ENCODE assay signal across 12 mouse cellular contexts in the genomic region with DNA sequence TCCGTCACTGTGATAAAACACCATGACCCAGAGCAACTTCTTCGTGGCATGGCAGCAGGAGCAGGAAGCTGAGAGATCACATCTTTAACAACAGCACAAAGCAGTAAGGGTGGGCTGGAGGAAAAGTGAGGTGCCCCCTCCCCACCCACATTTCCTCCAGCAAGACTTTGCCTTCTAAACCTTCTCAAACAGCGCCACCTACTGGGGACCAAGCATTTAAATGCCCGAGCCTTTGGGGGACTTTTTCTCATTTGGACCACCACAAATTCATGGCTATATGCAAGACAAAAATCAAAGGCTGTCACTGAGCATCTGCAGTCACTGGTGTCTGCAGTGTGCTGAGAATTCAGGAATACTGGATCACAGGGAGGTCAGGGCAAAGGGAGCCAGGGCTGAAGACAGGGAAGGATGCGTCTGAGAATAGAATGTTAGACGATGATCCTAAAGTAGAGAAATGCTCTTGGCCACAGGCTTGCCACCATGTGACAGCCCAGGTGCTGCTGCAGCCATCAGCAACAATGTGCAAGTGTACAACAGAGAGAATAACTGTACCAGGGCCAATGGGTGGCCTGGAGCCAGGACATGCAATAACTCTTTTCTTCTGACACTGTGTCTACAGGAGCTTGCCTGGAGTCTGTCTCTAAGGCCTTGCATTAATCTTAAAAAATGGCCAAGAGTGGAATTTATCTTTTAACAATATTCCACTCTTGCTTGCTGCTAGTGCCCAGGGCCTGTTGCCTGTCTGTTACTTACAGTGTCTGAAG.
DNase-seq lines count a peak whose midpoint lies in the region; ATAC-seq and TF ChIP-seq lines count a peak whose summit lies in the region.
"Had no signal": no experiment of that assay in that cellular context is flagged by ENCODE, and none has a peak within 500 bp of the region (broad histone marks: within the 10 kb centered on the region; RNA-seq: fewer than 3 reads in every experiment).

No protein-coding gene starts in this region.

- H3K4me3 ChIP-seq in intestine, postnatal 0 days (ENCODE audit: low read depth, low read length): no peak overlapping the region
- no peak overlapping the region for H3K4me3 ChIP-seq in intestine, embryonic 16.5 days (ENCODE audit: low read length)
- H3K4me3 ChIP-seq in stomach, postnatal 0 days (ENCODE audit: low read depth, low read length): no peak overlapping the region
- H3K4me3 ChIP-seq in midbrain, embryonic 13.5 days (replicated peaks): no peak overlapping the region
- H3K4me3 ChIP-seq: heart, embryonic 15.5 days; intestine, embryonic 15.5 days; limb, embryonic 12.5 days had no signal

- H3K27ac ChIP-seq in intestine, postnatal 0 days (ENCODE audit: low read depth, low read length): no peak overlapping the region
- H3K27ac ChIP-seq in intestine, embryonic 16.5 days (ENCODE audit: low read length): no peak overlapping the region
- no peak overlapping the region for H3K27ac ChIP-seq in stomach, postnatal 0 days (replicated peaks)
- H3K27ac ChIP-seq in midbrain, embryonic 13.5 days: no peak overlapping the region
- H3K27ac ChIP-seq: heart, embryonic 15.5 days; intestine, embryonic 15.5 days; limb, embryonic 12.5 days had no signal

- no peak overlapping the region for H3K4me2 ChIP-seq in intestine, postnatal 0 days (replicated peaks; ENCODE audit: low read depth)
- no peak overlapping the region for H3K4me2 ChIP-seq in intestine, embryonic 16.5 days (ENCODE audit: low read depth, low read length)
- H3K4me2 ChIP-seq in stomach, postnatal 0 days (replicated peaks; ENCODE audit: low read depth): no peak overlapping the region
- H3K4me2 ChIP-seq in midbrain, embryonic 13.5 days (replicated peaks): no peak overlapping the region
- H3K4me2 ChIP-seq: heart, embryonic 15.5 days; intestine, embryonic 15.5 days; limb, embryonic 12.5 days had no signal

- no peaks in the 10 kb centered on the region for H3K9me3 ChIP-seq in intestine, postnatal 0 days (ENCODE audit: control insufficient read depth)
- no peaks in the 10 kb centered on the region for H3K9me3 ChIP-seq in intestine, embryonic 16.5 days (ENCODE audit: control insufficient read depth, low read length)
- H3K9me3 ChIP-seq in stomach, postnatal 0 days (ENCODE audit: control insufficient read depth, low read length): no peaks in the 10 kb centered on the region
- H3K9me3 ChIP-seq in midbrain, embryonic 13.5 days: no peaks in the 10 kb centered on the region
- H3K9me3 ChIP-seq: heart, embryonic 15.5 days; intestine, embryonic 15.5 days; limb, embryonic 12.5 days had no signal

- H3K27me3 ChIP-seq in intestine, postnatal 0 days (replicated peaks; ENCODE audit: control insufficient read depth, insufficient read depth, low read length): no peaks in the 10 kb centered on the region
- H3K27me3 ChIP-seq in intestine, embryonic 16.5 days (replicated peaks; ENCODE audit: control insufficient read depth, insufficient read depth, low read length): no peaks in the 10 kb centered on the region
- no peaks in the 10 kb centered on the region for H3K27me3 ChIP-seq in stomach, postnatal 0 days (ENCODE audit: control insufficient read depth, insufficient read depth, low read length)
- H3K27me3 ChIP-seq in midbrain, embryonic 13.5 days: no peaks in the 10 kb centered on the region
- H3K27me3 ChIP-seq: heart, embryonic 15.5 days; intestine, embryonic 15.5 days had no signal

- WGBS in intestine, postnatal 0 days: 86% methylated on average over 6 of the region's 6 CpGs
- 81% methylated on average over 6 of the region's 6 CpGs for WGBS in intestine, embryonic 16.5 days
- 82% methylated on average over 6 of the region's 6 CpGs for whole genome bisulfite sequencing in stomach, postnatal 0 days
- 89% methylated on average over 6 of the region's 6 CpGs for WGBS in midbrain, embryonic 13.5 days

- peak; percentile 61 for TF ChIP-seq CTCF in intestine, postnatal 0 days (IDR thresholded peaks at IDR 0.05; ENCODE audit: low read depth)
- peak; percentile 58 for TF ChIP-seq CTCF in stomach, postnatal 0 days (IDR thresholded peaks at IDR 0.05; ENCODE audit: low read depth)

- no peak for ATAC-seq in intestine, postnatal 0 days
- ATAC-seq in intestine, embryonic 16.5 days: no peak
- 0 out of 2 replicates have a peak, but pooled peaks have one; percentile 24 for ATAC-seq in stomach, postnatal 0 days (ENCODE audit: low FRiP score, low TSS enrichment)
- ATAC-seq in midbrain, embryonic 13.5 days: no peak
- ATAC-seq: intestine, embryonic 15.5 days had no signal

- H3K36me3 ChIP-seq in intestine, postnatal 0 days (ENCODE audit: control insufficient read depth, insufficient read depth): no peaks in the 10 kb centered on the region
- H3K36me3 ChIP-seq in intestine, embryonic 16.5 days (ENCODE audit: control insufficient read depth, insufficient read depth, low read length): no peaks in the 10 kb centered on the region
- H3K36me3 ChIP-seq in stomach, postnatal 0 days (ENCODE audit: control insufficient read depth, insufficient read depth, low read length): no peaks in the 10 kb centered on the region
- H3K36me3 ChIP-seq in midbrain, embryonic 13.5 days: no peaks in the 10 kb centered on the region
- H3K36me3 ChIP-seq: heart, embryonic 15.5 days; intestine, embryonic 15.5 days; limb, embryonic 12.5 days had no signal

- DNase-seq in testis, postnatal 10 days (ENCODE audit: low spot score): peak; percentile 61
- no peak for DNase-seq in testis, postnatal 14 days (ENCODE audit: low spot score)
- peak; percentile 17 for DNase-seq in adrenal gland, adult 8-10 months
- no peak for DNase-seq in stomach, postnatal 0 days (ENCODE audit: low spot score)
- DNase-seq in embryo, embryonic 10 days (ENCODE audit: low spot score): no peak
- DNase-seq: embryo, embryonic 11 days had no signal

- no peak for TF ChIP-seq EP300 in stomach, postnatal 0 days (optimal IDR thresholded peaks at IDR 0.05)

- H3K9ac ChIP-seq in intestine, postnatal 0 days (ENCODE audit: low read depth, low read length): no peak overlapping the region
- no peak overlapping the region for H3K9ac ChIP-seq in intestine, embryonic 16.5 days (ENCODE audit: low read depth, low read length)
- H3K9ac ChIP-seq in stomach, postnatal 0 days (ENCODE audit: low read length): no peak overlapping the region
- H3K9ac ChIP-seq in midbrain, embryonic 13.5 days (replicated peaks): no peak overlapping the region
- H3K9ac ChIP-seq: heart, embryonic 15.5 days; intestine, embryonic 15.5 days; limb, embryonic 12.5 days had no signal

- H3K4me1 ChIP-seq in intestine, postnatal 0 days (replicated peaks; ENCODE audit: control insufficient read depth, insufficient read depth, low read length): no peaks in the 10 kb centered on the region
- no peaks in the 10 kb centered on the region for H3K4me1 ChIP-seq in intestine, embryonic 16.5 days (ENCODE audit: control insufficient read depth, insufficient read depth, low read length)
- H3K4me1 ChIP-seq in stomach, postnatal 0 days (replicated peaks; ENCODE audit: control insufficient read depth, insufficient read depth): no peaks in the 10 kb centered on the region
- peaks cover 3% of the 10 kb centered on the region; the same call in 1 of the 2 replicates for H3K4me1 ChIP-seq in midbrain, embryonic 13.5 days (replicated peaks)
- H3K4me1 ChIP-seq: intestine, embryonic 15.5 days had no signal

Comparison
In these comparisons a context has a peak if more than half of its experiments do, and no peak if none do; other contexts are left out.
1. DNase-seq: peak in testis, postnatal 10 days (single experiment) and adrenal gland, adult 8-10 months (single experiment); none in testis, postnatal 14 days (single experiment), stomach, postnatal 0 days (single experiment) and embryo, embryonic 10 days (single experiment).